Mouse (Mus musculus) MEL (cell line): ENCODE data around the gene Macf1. TPM values are rescaled to one million over a fixed set of nuclear protein-coding genes. Genes with fewer than 3 reads are reported as not detected.

Experiments used
- DNase-seq: peaks from one replicate; pipeline ENCODE4 v3.0.0; 2011; ENCODE audit warnings: low read depth, low spot score
- H3K27ac ChIP-seq: 2 replicates; pipeline ENCODE4 v1.5.1; 2012; ENCODE audit warnings: low read depth, mild to moderate bottlenecking, control low read depth, low read length, moderate library complexity; ENCODE audit not compliant: control insufficient read depth
- H3K27me3 ChIP-seq, 2 experiments: fragments of 150-350 bp in 1 of 2; sonication (generic) in 1 of 2; 2 replicates each; pipeline ENCODE4 v1.6.1; 2012; ENCODE audit warnings: low read length in 2 of 2, mild to moderate bottlenecking in 2 of 2, improper control_type of control experiment in 1 of 2, moderate library complexity in 1 of 2; ENCODE audit not compliant: insufficient read depth in 2 of 2, control insufficient read depth in 1 of 2
- H3K36me3 ChIP-seq, 2 experiments: 2 replicates each; pipeline ENCODE4 v1.6.1; 2012 to 2014; ENCODE audit warnings: low read length in 2 of 2, improper control_type of control experiment in 1 of 2, inconsistent platforms in 1 of 2, mild to moderate bottlenecking in 1 of 2; ENCODE audit not compliant: insufficient read depth in 2 of 2, control insufficient read depth in 1 of 2
- H3K4me1 ChIP-seq, 2 experiments: fragments of 150-350 bp in 1 of 2; sonication (generic) in 1 of 2; 2 replicates each; pipeline ENCODE4 v1.6.1; 2012; ENCODE audit warnings: low read length in 2 of 2, improper control_type of control experiment in 1 of 2, mild to moderate bottlenecking in 1 of 2; ENCODE audit not compliant: insufficient read depth in 2 of 2, control insufficient read depth in 1 of 2
- H3K4me3 ChIP-seq, 2 experiments: fragments of 150-350 bp in 1 of 2; sonication (generic) in 1 of 2; 2 replicates each; pipeline ENCODE4 v1.5.1; 2012; ENCODE audit warnings: low read depth in 2 of 2, low read length in 2 of 2, mild to moderate bottlenecking in 2 of 2, moderate library complexity in 2 of 2, control low read depth in 1 of 2, improper control_type of control experiment in 1 of 2; ENCODE audit not compliant: control insufficient read depth in 1 of 2, insufficient read depth in 1 of 2
- H3K79me2 ChIP-seq: 2 replicates; pipeline ENCODE4 v1.6.1; 2012; ENCODE audit warnings: mild to moderate bottlenecking, low read length, moderate library complexity; ENCODE audit not compliant: control insufficient read depth, poor library complexity, insufficient read depth
- H3K9ac ChIP-seq: 2 replicates; pipeline ENCODE4 v1.6.1; 2012; ENCODE audit warnings: low read depth, mild to moderate bottlenecking, control low read depth, low read length, moderate library complexity; ENCODE audit not compliant: control insufficient read depth, poor library complexity, severe bottlenecking
- H3K9me3 ChIP-seq: fragments of 150-350 bp; sonication (generic); replicated peaks from 2 replicates; pipeline ENCODE4 v1.6.1; 2012; ENCODE audit warnings: mild to moderate bottlenecking, low read length, improper control_type of control experiment, moderate library complexity; ENCODE audit not compliant: insufficient read depth
- CHD1 ChIP-seq: IDR thresholded peaks from 2 replicates; pipeline ENCODE4 v1.6.1; 2012; ENCODE audit warnings: low read depth, mild to moderate bottlenecking, inconsistent platforms, low read length, improper control_type of control experiment
- CHD2 ChIP-seq: IDR thresholded peaks from 2 replicates; pipeline ENCODE4 v1.6.1; 2011; ENCODE audit warnings: low read length, improper control_type of control experiment
- ETS1 ChIP-seq: IDR thresholded peaks from 2 replicates; pipeline ENCODE4 v1.6.1; 2012; ENCODE audit warnings: low read depth, mild to moderate bottlenecking, inconsistent platforms, low read length, improper control_type of control experiment, moderate library complexity
- GATA1 ChIP-seq: IDR thresholded peaks from 2 replicates; pipeline ENCODE4 v1.6.1; 2011; ENCODE audit warnings: low read depth, low read length, improper control_type of control experiment
- HCFC1 ChIP-seq: IDR thresholded peaks from 2 replicates; pipeline ENCODE4 v1.6.1; 2012; ENCODE audit warnings: low read depth, mild to moderate bottlenecking, inconsistent platforms, low read length, improper control_type of control experiment, moderate library complexity
- KAT2A ChIP-seq: conservative IDR thresholded peaks from 2 replicates; pipeline ENCODE4 v1.6.1; 2012; ENCODE audit warnings: low read depth, low read length, improper control_type of control experiment, inconsistent platforms
- MAFK ChIP-seq: IDR thresholded peaks from 2 replicates; pipeline ENCODE4 v1.6.1; 2011; ENCODE audit warnings: low read depth, mild to moderate bottlenecking, low read length, improper control_type of control experiment, borderline replicate concordance
- MAX ChIP-seq: IDR thresholded peaks from 2 replicates; pipeline ENCODE4 v1.6.1; 2011; ENCODE audit warnings: low read length, improper control_type of control experiment
- MAZ ChIP-seq: IDR thresholded peaks from 2 replicates; pipeline ENCODE4 v1.6.1; 2012; ENCODE audit warnings: low read depth, mild to moderate bottlenecking, inconsistent platforms, low read length, improper control_type of control experiment
- MEF2A ChIP-seq: IDR thresholded peaks from 2 replicates; pipeline ENCODE4 v1.6.1; 2014; ENCODE audit warnings: low read depth, mild to moderate bottlenecking, inconsistent platforms, low read length, improper control_type of control experiment; ENCODE audit not compliant: poor library complexity, insufficient replicate concordance, severe bottlenecking; ENCODE audit errors: extremely low read depth
- MXI1 ChIP-seq: IDR thresholded peaks from 2 replicates; pipeline ENCODE4 v1.6.1; 2011; ENCODE audit warnings: mild to moderate bottlenecking, low read depth, low read length, improper control_type of control experiment
- MYB ChIP-seq: IDR thresholded peaks from 2 replicates; pipeline ENCODE4 v1.6.1; 2011; ENCODE audit warnings: mild to moderate bottlenecking, low read depth, low read length, improper control_type of control experiment
- MYC ChIP-seq: IDR thresholded peaks from 2 replicates; pipeline ENCODE4 v1.6.1; 2011; ENCODE audit warnings: low read depth, mild to moderate bottlenecking, low read length, improper control_type of control experiment, moderate library complexity
- NELFE ChIP-seq: IDR thresholded peaks from 2 replicates; pipeline ENCODE4 v1.6.1; 2011; ENCODE audit warnings: low read depth, low read length, improper control_type of control experiment
- NRF1 ChIP-seq: IDR thresholded peaks from 2 replicates; pipeline ENCODE4 v1.6.1; 2014; ENCODE audit warnings: low read depth, mild to moderate bottlenecking, inconsistent platforms, low read length, improper control_type of control experiment, moderate library complexity; ENCODE audit not compliant: poor library complexity, insufficient read depth, severe bottlenecking
- POLR2A ChIP-seq, 2 experiments: IDR thresholded peaks; 2 replicates each; pipeline ENCODE4 v1.6.1; 2011 to 2012; ENCODE audit warnings: low read length in 2 of 2, mild to moderate bottlenecking in 2 of 2, control low read depth in 1 of 2, improper control_type of control experiment in 1 of 2, low read depth in 1 of 2, moderate library complexity in 1 of 2; ENCODE audit not compliant: control insufficient read depth in 1 of 2, insufficient read depth in 1 of 2, poor library complexity in 1 of 2
- POLR2AphosphoS5 ChIP-seq: IDR thresholded peaks from 2 replicates; pipeline ENCODE4 v1.6.1; 2012; ENCODE audit warnings: low read depth, borderline replicate concordance, mild to moderate bottlenecking, inconsistent platforms, low read length, moderate library complexity, mixed read lengths
- RAD21 ChIP-seq: IDR thresholded peaks from 2 replicates; pipeline ENCODE4 v1.6.1; 2011; ENCODE audit warnings: mild to moderate bottlenecking, low read depth, low read length, improper control_type of control experiment
- RCOR1 ChIP-seq: IDR thresholded peaks from 2 replicates; pipeline ENCODE4 v1.6.1; 2012; ENCODE audit warnings: low read depth, mild to moderate bottlenecking, inconsistent platforms, low read length, improper control_type of control experiment
- TAL1 ChIP-seq: IDR thresholded peaks from 2 replicates; pipeline ENCODE4 v1.6.1; 2012; ENCODE audit warnings: mild to moderate bottlenecking, inconsistent platforms, low read length, moderate library complexity, mixed read lengths
- TBP ChIP-seq: IDR thresholded peaks from 2 replicates; pipeline ENCODE4 v1.8.0; 2011; ENCODE audit warnings: low read depth, low read length, improper control_type of control experiment
- TCF12 ChIP-seq: IDR thresholded peaks from 2 replicates; pipeline ENCODE4 v1.6.1; 2014; ENCODE audit warnings: low read depth, mild to moderate bottlenecking, inconsistent platforms, low read length, improper control_type of control experiment, moderate library complexity
- USF1 ChIP-seq: IDR thresholded peaks from 2 replicates; pipeline ENCODE4 v1.6.1; 2014; ENCODE audit warnings: low read depth, mild to moderate bottlenecking, inconsistent platforms, low read length, improper control_type of control experiment, moderate library complexity
- USF2 ChIP-seq, 2 experiments: IDR thresholded peaks; 2 replicates each; pipeline ENCODE4 v1.6.1; 2011 to 2012; ENCODE audit warnings: improper control_type of control experiment in 2 of 2, low read length in 2 of 2, borderline replicate concordance in 1 of 2, inconsistent platforms in 1 of 2, low read depth in 1 of 2, mild to moderate bottlenecking in 1 of 2; ENCODE audit not compliant: insufficient read depth in 1 of 2
- ZC3H11A ChIP-seq: IDR thresholded peaks from 2 replicates; pipeline ENCODE4 v1.6.1; 2012; ENCODE audit warnings: low read depth, mild to moderate bottlenecking, inconsistent platforms, low read length, improper control_type of control experiment
- ZKSCAN1 ChIP-seq: IDR thresholded peaks from 2 replicates; pipeline ENCODE4 v1.6.1; 2012; ENCODE audit warnings: low read depth, mild to moderate bottlenecking, inconsistent platforms, low read length, improper control_type of control experiment, moderate library complexity
- ZMIZ1 ChIP-seq: IDR thresholded peaks from 2 replicates; pipeline ENCODE4 v1.6.1; 2012; ENCODE audit warnings: low read depth, mild to moderate bottlenecking, inconsistent platforms, low read length, improper control_type of control experiment, moderate library complexity
- ZNF384 ChIP-seq: IDR thresholded peaks from 2 replicates; pipeline ENCODE4 v1.6.1; 2012; ENCODE audit warnings: low read depth, mild to moderate bottlenecking, inconsistent platforms, low read length, improper control_type of control experiment
- polyA plus RNA-seq, 2 experiments: library from polyadenylated mRNA; stranded (reverse) in 1 of 2; unstranded in 1 of 2; fragments of >175 nt in 1 of 2; fragments of >200 nt in 1 of 2; gene quantifications; 2 replicates each; pipeline versions ENCODE4 v1.2.1 to v1.2.4; 2012; ENCODE audit warnings: low replicate concordance in 2 of 2, low read depth in 1 of 2; ENCODE audit not compliant: insufficient read length in 2 of 2, insufficient read depth in 1 of 2, missing spikeins in 1 of 2
- total RNA-seq: library from RNA; depleted of rRNA; stranded (reverse); fragments of 300-350 nt; gene quantifications from 2 replicates; pipeline ENCODE4 v1.2.3, GENCODE M21; 2012

Macf1 gene
- total and polyA plus RNA-seq, 3 experiments: 18.5 to 71.4 (median 60.8) TPM

DNA sequence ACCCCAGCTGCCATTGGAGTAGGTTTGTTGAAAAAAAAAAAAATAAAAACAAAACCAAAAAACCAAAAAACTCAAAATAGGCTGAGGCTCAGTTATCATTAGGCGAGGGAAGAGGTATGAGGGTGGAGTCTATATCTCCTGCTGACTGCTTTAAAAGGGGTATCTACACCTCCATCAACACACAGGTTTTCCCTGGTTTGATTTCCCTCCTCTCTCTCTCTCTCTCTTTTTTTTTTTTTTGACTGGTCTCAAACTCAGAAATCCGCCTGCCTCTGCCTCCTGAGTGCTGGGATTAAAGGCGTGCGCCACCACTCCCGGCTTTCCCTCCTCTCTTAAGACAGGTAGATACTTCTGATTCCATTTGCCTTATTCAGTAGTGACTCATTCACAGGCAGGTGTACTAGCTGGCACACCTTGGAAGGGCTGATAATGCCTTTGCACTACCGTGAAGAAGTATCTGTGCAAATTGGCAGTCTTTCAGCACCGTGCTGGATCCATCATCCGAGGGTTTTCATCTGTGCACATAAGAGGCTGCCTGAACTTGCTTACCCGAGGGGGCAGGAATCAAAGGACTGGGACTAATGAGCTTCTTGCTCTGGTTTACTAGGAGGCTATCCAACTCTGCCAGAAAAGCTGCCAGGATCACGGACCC is 257.6 kb downstream of the Macf1 start:
- Histone ChIP-seq H3K9ac (peak overlapping the region; percentile 43), H3K27me3 (no peaks in the 10 kb centered on the region), H3K9me3 (no peaks in the 10 kb centered on the region), H3K27ac (peak overlapping the region; percentile 99), H3K4me3 (no peak overlapping the region), H3K79me2 (no peaks in the 10 kb centered on the region; the same call in 1 of the 2 replicates), H3K4me1 (peaks cover 48 to 52% of the 10 kb centered on the region in 2 experiments), H3K36me3 (peaks cover 0 to 68% of the 10 kb centered on the region in 2 experiments; a peak in 2 of 4 replicates)
- no peak for DNase-seq
- peak; percentile 68; the same call in 1 of the 2 replicates for TF ChIP-seq ZNF384
- peak; percentile 34; the same call in 1 of the 2 replicates for TF ChIP-seq ETS1
- no peak for TF ChIP-seq POLR2A (IDR thresholded peaks at IDR 0.05; ENCODE audit: control insufficient read depth in 1 of 2, insufficient read depth in 1 of 2, low read depth in 1 of 2, low read length in 2 of 2, poor library complexity in 1 of 2)
- TF ChIP-seq MEF2A: no peak

- H3K79me2 ChIP-seq: no peaks in the 10 kb centered on the region; the same call in 1 of the 2 replicates
- peaks cover 0 to 68% of the 10 kb centered on the region in 2 experiments; a peak in 2 of 4 replicates for H3K36me3 ChIP-seq
- DNase-seq: peak; percentile 89
- peak overlapping the region in 1 of 2 experiments; percentile 19; a peak in 2 of 4 replicates for H3K4me3 ChIP-seq
- H3K9ac ChIP-seq: peak overlapping the region; percentile 43
- H3K9me3 ChIP-seq: no peaks in the 10 kb centered on the region
- peak overlapping the region; percentile 99 for H3K27ac ChIP-seq
- no peaks in the 10 kb centered on the region for H3K27me3 ChIP-seq
- peaks cover 48 to 52% of the 10 kb centered on the region in 2 experiments for H3K4me1 ChIP-seq
- TF ChIP-seq ETS1: peak; percentile 96
- TF ChIP-seq POLR2AphosphoS5: no peak
- TF ChIP-seq CHD2: 0 out of 2 replicates have a peak, but pooled peaks have one; percentile 28
- no peak for TF ChIP-seq ZC3H11A
- TF ChIP-seq RCOR1: peak; percentile 78; the same call in 1 of the 2 replicates
- no peak for TF ChIP-seq RAD21
- no peak for TF ChIP-seq USF1
- TF ChIP-seq MXI1: no peak
- TF ChIP-seq MYC: 0 out of 2 replicates have a peak, but pooled peaks have one; percentile 49
- no peak for TF ChIP-seq MAFK
- TF ChIP-seq GATA1: peak; percentile 90
- TF ChIP-seq MAX: no peak; the same call in 1 of the 2 replicates
- TF ChIP-seq MAZ: no peak; the same call in 1 of the 2 replicates
- TF ChIP-seq TCF12: peak; percentile 91
- no peak for TF ChIP-seq ZNF384
- no peak for TF ChIP-seq NELFE
- no peak; the same call in 1 of the 2 replicates for TF ChIP-seq CHD1
- TF ChIP-seq ZKSCAN1: no peak
- TF ChIP-seq MYB: peak; percentile 91
- no peak for TF ChIP-seq MEF2A
- peak; percentile 54; the same call in 1 of the 2 replicates for TF ChIP-seq HCFC1
- TF ChIP-seq ZMIZ1: no peak
- no peak for TF ChIP-seq TBP
- TF ChIP-seq USF2 (IDR thresholded peaks at IDR 0.05; ENCODE audit: borderline replicate concordance in 1 of 2, insufficient read depth in 1 of 2, low read depth in 1 of 2, low read length in 2 of 2): no peak
- TF ChIP-seq NRF1: no peak
- peak; percentile 83 for TF ChIP-seq TAL1
- no peak for TF ChIP-seq KAT2A
Observed at GRCm38 (mm10) chr4:123425672-123426272, 258.4 kb downstream of the Macf1 start.
